Mouse (Mus musculus) neural tube, embryonic 12.5 days (tissue): ENCODE results near the gene Gps1. TPM values are rescaled to one million over a fixed set of nuclear protein-coding genes. Genes with fewer than 3 reads are reported as not detected.
A peak's percentile ranks its signal among the peaks of the same experiment; 100 is the strongest.
"Not testable (repeated sequence)": the region's sequence is repeated elsewhere in the genome, so short reads cannot be mapped to it uniquely, and the experiment has no call there.

ENCODE experiments used
- ATAC-seq: fragments of 200-750 bp; cut with Nextera tagmentation; 2 replicates; pipeline ENCODE4 v1.8.0; 2017; ENCODE audit warnings: low read depth, mild to moderate bottlenecking, moderate TSS enrichment, moderate library complexity; ENCODE audit not compliant: low FRiP score
- H3K27ac ChIP-seq: fragments of 300-500 bp; sonication (generic); 2 replicates; pipeline ENCODE4 v1.5.1; 2016
- H3K27me3 ChIP-seq: fragments of 300-500 bp; sonication (generic); replicated peaks from 2 replicates; pipeline ENCODE4 v1.6.1; 2016; ENCODE audit warnings: mild to moderate bottlenecking
- H3K36me3 ChIP-seq: fragments of 300-500 bp; sonication (generic); 2 replicates; pipeline ENCODE4 v1.6.1; 2016; ENCODE audit warnings: mild to moderate bottlenecking
- H3K4me1 ChIP-seq: fragments of 300-500 bp; sonication (generic); 2 replicates; pipeline ENCODE4 v1.6.1; 2016
- H3K4me2 ChIP-seq: fragments of 300-500 bp; sonication (generic); replicated peaks from 2 replicates; pipeline ENCODE4 v1.6.1; 2016; ENCODE audit warnings: mild to moderate bottlenecking
- H3K4me3 ChIP-seq: fragments of 300-500 bp; sonication (generic); 2 replicates; pipeline ENCODE4 v1.5.1; 2016
- H3K9ac ChIP-seq: fragments of 300-500 bp; sonication (generic); 2 replicates; pipeline ENCODE4 v1.6.1; 2016; ENCODE audit warnings: mild to moderate bottlenecking
- H3K9me3 ChIP-seq: fragments of 300-500 bp; sonication (generic); 2 replicates; pipeline ENCODE4 v1.6.1; 2016; ENCODE audit warnings: mild to moderate bottlenecking
- WGBS: fragments of 180-500 bp; shearing (Covaris S2); methylation state at CpG from one replicate; pipeline ENCODE4 v1.1.7; 2016; 5-methylcytosine and 5-hydroxymethylcytosine counted together
- polyA plus RNA-seq: library from polyadenylated mRNA; unstranded; fragments of >200 nt; fragmentation: Nextera tagmentation; extraction: Ambion mirVana; gene quantifications from 2 replicates; pipeline ENCODE4 v1.2.1, GENCODE M21; 2016

The Gps1 gene
- polyA plus RNA-seq, 1 experiment from 2014 or later, result 258 TPM

DNA sequence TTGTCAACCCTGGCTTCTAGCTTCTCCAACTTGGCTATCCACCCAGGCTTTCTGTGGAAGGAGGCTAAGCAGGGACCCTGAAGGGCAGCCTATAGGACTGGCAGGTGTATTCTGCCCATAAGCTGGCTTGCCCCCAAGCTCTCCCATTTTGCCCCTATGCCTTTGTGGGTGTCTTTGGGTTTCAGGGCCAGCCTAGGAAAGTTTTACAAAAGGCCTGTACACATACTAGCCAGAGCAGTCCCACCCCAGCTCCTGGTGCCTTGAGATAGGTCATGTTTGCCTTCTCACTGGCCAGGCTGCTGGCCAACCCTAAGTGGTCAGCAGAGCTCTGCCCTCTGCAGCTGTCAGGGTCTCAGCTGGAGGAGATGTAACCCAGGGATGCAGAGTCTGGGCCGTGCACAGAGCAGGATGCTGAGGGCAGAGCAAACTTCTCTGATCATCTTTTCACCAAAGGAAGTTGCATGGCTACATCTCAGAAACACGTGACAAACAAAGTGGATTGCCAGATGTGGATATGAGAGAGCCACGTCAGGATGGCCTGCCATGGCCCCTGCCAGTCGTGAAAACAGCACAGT is 41.3 kb downstream of the Gps1 start:
- H3K4me1 ChIP-seq, result peaks cover 39% of the 10 kb centered on the region

DNA sequence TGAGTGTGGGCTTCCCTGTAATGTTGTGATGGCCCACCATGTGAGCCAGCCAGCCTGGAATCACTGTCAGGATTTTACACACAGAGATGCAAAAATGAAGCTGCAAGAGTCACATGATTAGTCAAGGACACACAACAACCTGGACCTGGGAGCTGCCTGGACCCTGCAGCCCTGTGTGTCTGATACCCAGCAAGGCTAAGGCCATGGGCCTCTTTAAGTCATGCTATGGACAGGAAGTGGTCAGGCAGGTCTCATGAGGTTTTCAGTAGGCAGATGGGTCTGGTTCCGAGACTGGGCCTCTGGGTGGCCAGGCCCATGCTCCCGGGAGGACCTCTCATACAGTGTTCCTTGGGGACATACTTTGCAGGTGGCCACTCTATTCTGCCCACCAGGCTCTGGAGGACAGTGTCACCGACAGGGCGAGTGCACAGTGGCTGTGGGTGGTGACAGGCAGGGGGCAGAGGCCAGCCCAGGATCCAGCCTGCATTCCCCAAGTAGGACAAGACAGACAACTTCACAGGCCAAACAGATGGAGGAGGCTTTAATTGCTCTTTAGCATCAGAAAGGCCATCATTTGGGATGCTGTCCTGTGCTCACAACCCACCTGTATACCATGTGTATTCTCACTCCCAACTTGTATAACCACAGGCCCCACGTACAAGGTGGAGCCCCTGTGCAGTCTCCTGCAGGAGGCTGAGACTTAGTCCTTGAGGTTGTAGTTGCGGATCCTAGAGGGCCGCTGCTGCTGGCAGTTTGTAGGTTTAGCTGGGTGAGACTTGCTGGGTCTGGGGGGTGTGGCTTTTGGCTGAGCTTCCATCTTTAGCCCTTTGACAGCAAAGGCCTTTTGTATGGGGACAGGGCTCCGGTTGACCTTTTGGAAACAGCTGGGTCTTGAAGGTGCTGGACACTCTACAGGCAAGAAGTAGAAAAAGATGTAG is 42.2 kb downstream of the Gps1 start:
- Histone ChIP-seq H3K27me3 (no peaks in the 10 kb centered on the region), H3K9ac (no peak overlapping the region), H3K4me2 (no peak overlapping the region), H3K4me1 (peaks cover 31% of the 10 kb centered on the region), H3K36me3 (peaks cover 10% of the 10 kb centered on the region), H3K4me3 (no peak overlapping the region), H3K27ac (peak overlapping the region; percentile 98), H3K9me3 (no peaks in the 10 kb centered on the region)
- 81% methylated on average over 8 of the region's 8 CpGs for WGBS
- ATAC-seq, result no peak

More for the DNA sequence above, 41.3 kb downstream of the Gps1 start:
- Histone ChIP-seq H3K27ac (peak overlapping the region; percentile 98), H3K4me3 (peak overlapping the region; percentile 86), H3K4me2 (peak overlapping the region; percentile 97), H3K27me3 (no peaks in the 10 kb centered on the region), H3K36me3 (peaks cover 19% of the 10 kb centered on the region), H3K9me3 (no peaks in the 10 kb centered on the region), H3K9ac (peak overlapping the region; percentile 93)
- ATAC-seq, result no peak
- 50% methylated on average over 4 of the region's 4 CpGs for whole genome bisulfite sequencing

DNA sequence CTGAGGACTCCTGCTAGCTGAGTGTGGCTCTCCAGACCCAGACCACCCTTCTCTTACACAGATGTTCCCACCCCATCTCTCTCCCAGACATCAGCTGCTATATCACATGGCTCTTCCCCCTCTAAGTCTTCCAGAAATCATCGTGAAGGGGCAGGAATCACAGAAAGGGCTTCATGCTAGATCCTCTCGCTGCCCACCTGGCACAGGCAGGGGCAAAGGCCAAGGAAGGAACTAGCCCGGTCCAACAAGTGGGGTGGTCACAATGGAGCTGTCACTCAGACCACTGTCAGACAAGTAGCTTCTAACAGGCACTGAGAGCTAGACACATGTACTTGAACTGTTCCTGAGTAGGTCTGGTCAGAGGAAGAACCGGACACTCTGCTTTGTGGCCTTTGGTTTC is 44.3 kb downstream of the Gps1 start:
- H3K27me3 ChIP-seq, result no peaks in the 10 kb centered on the region
- no peak for ATAC-seq
- H3K27ac ChIP-seq, result no peak overlapping the region
- no peaks in the 10 kb centered on the region for H3K9me3 ChIP-seq
- H3K4me2 ChIP-seq, result no peak overlapping the region
- peaks cover 14% of the 10 kb centered on the region for H3K4me1 ChIP-seq
- no peak overlapping the region for H3K4me3 ChIP-seq
- 83% methylated on average over 4 of the region's 4 CpGs for WGBS
- H3K9ac ChIP-seq, result no peak overlapping the region
- H3K36me3 ChIP-seq, result no peaks in the 10 kb centered on the region; the same call in 1 of the 2 replicates

DNA sequence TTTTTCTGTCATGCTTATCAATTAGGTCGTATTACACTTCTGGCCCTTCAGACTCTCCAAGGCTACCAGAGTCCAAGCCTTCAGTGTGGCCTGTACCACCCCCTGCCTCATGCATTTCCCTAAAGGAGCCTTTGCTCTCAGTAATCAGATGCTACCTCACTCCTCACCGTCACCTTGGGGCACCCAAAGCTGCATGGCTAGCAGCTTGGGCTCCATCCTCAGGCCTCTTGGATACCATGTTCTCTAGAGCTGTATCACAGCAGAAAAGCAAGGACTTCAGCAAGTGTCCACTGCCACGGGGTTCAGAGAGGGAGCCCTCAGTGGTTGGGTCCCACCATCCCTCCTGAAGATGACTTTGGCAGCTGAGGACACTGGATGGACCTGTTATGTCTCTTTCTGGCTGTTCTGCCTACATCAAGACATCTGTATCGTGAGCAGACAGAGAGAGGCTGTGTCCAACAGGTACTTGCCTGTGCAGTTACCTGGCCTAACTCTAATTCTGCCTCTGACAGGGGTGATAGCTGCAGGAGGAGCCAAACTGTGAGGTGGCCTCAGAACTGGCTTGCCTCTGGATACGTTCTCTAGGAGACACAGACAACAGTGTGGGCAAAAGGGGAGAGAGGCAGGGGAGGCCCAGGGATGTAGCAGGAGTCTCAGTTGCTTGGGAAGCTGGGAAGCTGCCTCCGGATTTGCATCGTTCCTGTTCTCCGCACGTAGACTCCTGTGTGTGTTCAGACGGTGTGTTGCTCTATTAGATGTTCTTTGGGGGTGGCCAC is 45.9 kb downstream of the Gps1 start:
- H3K27me3 ChIP-seq, result no peaks in the 10 kb centered on the region
- H3K36me3 ChIP-seq, result no peaks in the 10 kb centered on the region; the same call in 1 of the 2 replicates
- H3K4me1 ChIP-seq, result peaks cover 24% of the 10 kb centered on the region
- H3K9ac ChIP-seq, result no peak overlapping the region
- ATAC-seq, result no peak
- WGBS, result 90% methylated on average over 10 of the region's 10 CpGs
- no peak overlapping the region for H3K27ac ChIP-seq
- no peak overlapping the region for H3K4me2 ChIP-seq
- no peak overlapping the region for H3K4me3 ChIP-seq
- no peaks in the 10 kb centered on the region for H3K9me3 ChIP-seq

DNA sequence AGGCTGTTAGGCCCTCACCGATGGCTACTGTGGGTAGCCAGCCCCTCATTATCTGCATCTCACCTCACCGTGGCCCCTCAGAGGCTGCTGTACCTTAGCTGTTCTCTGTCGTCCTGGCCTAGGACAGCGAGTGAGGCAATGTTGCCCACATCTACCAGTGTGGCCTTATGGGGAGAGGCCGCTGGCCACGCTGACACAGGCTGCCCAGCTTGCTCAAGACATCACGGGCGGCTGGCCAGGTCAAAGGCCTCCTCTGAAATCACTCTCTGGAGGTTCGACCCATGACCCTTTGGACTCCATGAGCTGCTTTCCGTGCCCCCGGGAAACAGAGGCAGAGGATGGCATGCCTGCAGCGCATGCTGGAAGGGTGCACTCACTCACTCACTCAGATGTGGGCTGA is 46.6 kb downstream of the Gps1 start:
- Histone ChIP-seq H3K4me3 (no peak overlapping the region), H3K9me3 (no peaks in the 10 kb centered on the region), H3K4me2 (no peak overlapping the region), H3K36me3 (no peaks in the 10 kb centered on the region; the same call in 1 of the 2 replicates), H3K27me3 (no peaks in the 10 kb centered on the region), H3K27ac (no peak overlapping the region), H3K4me1 (peaks cover 17% of the 10 kb centered on the region), H3K9ac (no peak overlapping the region)
- 82% methylated on average over 12 of the region's 12 CpGs for WGBS
- no peak for ATAC-seq

DNA sequence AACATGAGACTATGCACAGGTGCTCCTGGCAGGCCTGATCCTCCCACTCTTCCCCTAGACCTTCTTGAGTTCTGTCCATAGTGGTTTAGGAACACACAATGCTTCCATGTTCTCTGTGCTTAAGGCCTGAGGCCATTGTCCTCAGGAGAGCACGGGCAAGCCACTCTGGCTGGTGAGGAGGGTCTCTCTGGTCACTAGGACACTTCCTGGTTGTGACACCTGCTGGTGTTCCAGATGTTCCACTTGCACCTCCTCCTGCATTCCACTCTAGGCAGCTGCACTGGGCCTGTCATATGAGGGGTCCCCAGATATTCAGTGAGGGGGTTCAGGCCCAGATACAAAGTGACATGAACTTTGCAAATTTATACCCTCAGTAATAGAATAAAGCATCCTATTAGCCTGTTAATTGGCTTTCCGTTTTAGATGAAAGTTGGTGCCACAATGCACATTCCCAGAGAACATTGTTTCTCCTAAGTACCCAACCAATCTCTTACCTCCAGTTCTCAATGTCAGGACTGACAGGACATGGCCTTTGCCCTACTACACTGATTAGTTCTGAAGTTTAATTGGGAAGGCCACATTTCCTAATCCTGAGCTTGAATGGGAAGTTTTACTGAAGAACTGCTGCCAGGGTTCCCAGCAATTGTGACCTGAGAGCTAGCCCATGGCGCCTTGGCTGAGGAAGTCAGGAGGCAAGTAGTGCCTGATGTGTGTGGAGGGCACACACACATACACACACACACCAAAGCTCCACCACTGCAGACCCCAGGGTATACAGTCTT is 47.8 kb downstream of the Gps1 start:
- Histone ChIP-seq H3K27me3 (no peaks in the 10 kb centered on the region), H3K9ac (no peak overlapping the region; the same call in 1 of the 2 replicates), H3K4me2 (no peak overlapping the region), H3K36me3 (no peaks in the 10 kb centered on the region), H3K4me1 (peaks cover 13% of the 10 kb centered on the region; the same call in 1 of the 2 replicates), H3K9me3 (no peaks in the 10 kb centered on the region), H3K4me3 (no peak overlapping the region), H3K27ac (no peak overlapping the region)
- WGBS, result 80% methylated on average over 3 of the region's 3 CpGs
- ATAC-seq, result no peak

DNA sequence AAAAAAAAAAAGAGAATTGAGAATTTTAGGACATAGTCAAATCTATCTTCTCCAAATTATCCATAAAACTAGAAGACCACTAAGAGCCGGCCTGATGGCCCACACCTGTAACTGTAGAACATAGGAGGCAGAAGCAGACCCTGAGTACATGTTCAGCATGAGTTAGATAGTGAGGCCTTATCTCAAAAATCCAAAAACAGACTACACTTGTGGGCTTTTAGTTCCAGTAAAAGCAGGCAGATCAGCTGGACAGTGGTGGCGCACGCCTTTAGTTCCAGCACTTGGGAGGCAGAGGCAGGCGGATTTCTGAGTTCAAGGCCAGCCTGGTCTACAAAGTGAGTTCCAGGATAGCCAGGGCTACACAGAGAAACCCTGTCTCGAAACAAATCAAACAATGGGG is 48.9 kb downstream of the Gps1 start:
- not testable (repeated sequence) for ATAC-seq, H3K4me2 ChIP-seq, H3K27me3 ChIP-seq, H3K4me3 ChIP-seq, H3K36me3 ChIP-seq, H3K9ac ChIP-seq, H3K27ac ChIP-seq, H3K9me3 ChIP-seq
- H3K4me1 ChIP-seq, result peaks cover 13% of the 10 kb centered on the region; the same call in 1 of the 2 replicates
- WGBS, result 94% methylated on average over 5 of the region's 5 CpGs

DNA sequence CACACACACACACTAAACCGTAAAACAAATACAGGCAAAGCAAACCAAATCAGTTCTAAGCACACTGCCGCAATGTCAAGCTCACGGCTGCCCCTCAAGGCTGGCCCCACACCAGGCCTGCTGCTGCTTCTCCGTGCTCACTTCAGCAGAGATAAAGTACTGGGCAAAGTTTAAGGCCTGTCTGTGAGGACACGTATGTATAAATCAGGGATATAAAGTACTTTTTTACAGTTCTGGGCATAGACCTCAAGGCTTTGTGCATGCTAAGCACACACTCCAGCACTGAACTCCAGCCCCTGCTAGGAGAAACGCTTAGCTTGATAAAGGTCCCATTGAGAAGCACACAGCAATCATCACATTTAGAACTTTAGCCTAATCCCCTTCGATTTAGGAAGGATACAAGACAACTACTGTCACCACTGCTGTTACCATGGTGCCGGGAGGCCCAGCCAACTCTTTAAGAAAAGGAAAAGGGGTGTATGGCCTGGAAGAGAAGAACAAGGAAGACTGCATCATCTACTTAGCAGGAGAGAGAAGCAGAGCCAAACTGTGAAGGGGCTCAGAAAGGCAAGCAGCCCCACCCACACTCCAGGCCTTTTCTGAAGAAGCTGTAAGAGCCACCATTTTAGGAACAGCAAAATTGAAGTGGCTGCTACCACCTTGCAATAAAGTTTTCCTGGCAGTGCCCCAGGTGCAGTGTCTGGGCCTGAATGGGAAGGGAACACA is 49.6 kb downstream of the Gps1 start:
- H3K9ac ChIP-seq, result no peak overlapping the region
- ATAC-seq, result peak; percentile 56; the same call in 1 of the 2 replicates
- no peak overlapping the region for H3K4me2 ChIP-seq
- peaks cover 13% of the 10 kb centered on the region; the same call in 1 of the 2 replicates for H3K4me1 ChIP-seq
- no peaks in the 10 kb centered on the region for H3K36me3 ChIP-seq
- no peaks in the 10 kb centered on the region for H3K27me3 ChIP-seq
- 0 out of 2 replicates have a peak overlapping the region, but pooled peaks have one; percentile 12 for H3K27ac ChIP-seq
- WGBS, result 57% methylated on average over 8 of the region's 8 CpGs
- no peaks in the 10 kb centered on the region for H3K9me3 ChIP-seq
- H3K4me3 ChIP-seq, result no peak overlapping the region

Other genes starting within 250 kb of the Gps1 start
- 234 and 239 TPM in 2 replicates for gene Mcrip1, start 234.5 kb upstream of the Gps1 start, polyA plus RNA-seq
- not detected in 2 replicates for gene Ppp1r27, start 233.1 kb upstream of the Gps1 start, polyA plus RNA-seq
- gene P4hb, start 211.0 kb upstream of the Gps1 start, polyA plus RNA-seq, result 425 and 451 TPM in 2 replicates
- 582 and 606 TPM in 2 replicates for gene Arhgdia, start 202.6 kb upstream of the Gps1 start, polyA plus RNA-seq
- gene Alyref, start 185.9 kb upstream of the Gps1 start, polyA plus RNA-seq, result 509 and 592 TPM in 2 replicates
- 162 and 172 TPM in 2 replicates for gene Anapc11, start 185.9 kb upstream of the Gps1 start, polyA plus RNA-seq
- 0.80 and 0.83 TPM in 2 replicates for gene Npb, start 175.8 kb upstream of the Gps1 start, polyA plus RNA-seq
- 151 and 155 TPM in 2 replicates for gene Pcyt2, start 166.3 kb upstream of the Gps1 start, polyA plus RNA-seq
- gene Sirt7, start 159.0 kb upstream of the Gps1 start, polyA plus RNA-seq, result 46.8 and 56.5 TPM in 2 replicates
- 39.7 and 40.4 TPM in 2 replicates for gene Mafg, start 150.7 kb upstream of the Gps1 start, polyA plus RNA-seq
- gene Pycr1, start 140.5 kb upstream of the Gps1 start, polyA plus RNA-seq, result 27.2 and 27.8 TPM in 2 replicates
- 0.81 and 1.1 TPM in 2 replicates for gene Myadml2, start 136.1 kb upstream of the Gps1 start, polyA plus RNA-seq
- gene Notum, start 123.1 kb upstream of the Gps1 start, polyA plus RNA-seq, result 3.1 and 3.4 TPM in 2 replicates
- gene Aspscr1, start 111.3 kb upstream of the Gps1 start, polyA plus RNA-seq, result 139 and 155 TPM in 2 replicates
- 108 and 114 TPM in 2 replicates for gene Cenpx, start 70.5 kb upstream of the Gps1 start, polyA plus RNA-seq
- 70.9 and 72.6 TPM in 2 replicates for gene Lrrc45, start 70.3 kb upstream of the Gps1 start, polyA plus RNA-seq
- 118 and 119 TPM in 2 replicates for gene Rac3, start 62.8 kb upstream of the Gps1 start, polyA plus RNA-seq
- 12.3 and 16.7 TPM in 2 replicates for gene Dcxr, start 57.0 kb upstream of the Gps1 start, polyA plus RNA-seq
- gene Cbr2, start 52.2 kb upstream of the Gps1 start, polyA plus RNA-seq, result 0.95 and 1.6 TPM in 2 replicates
- 3.6 TPM in 2 replicates for gene Hmga1b, start 21.5 kb upstream of the Gps1 start, polyA plus RNA-seq
- gene Rfng, start 65 bp upstream of the Gps1 start, polyA plus RNA-seq, result 77.2 and 81.3 TPM in 2 replicates
- 63.5 and 65.5 TPM in 2 replicates for gene Dus1l, start 12.1 kb downstream of the Gps1 start, polyA plus RNA-seq
- 87.6 and 102 TPM in 2 replicates for gene Fasn, start 40.3 kb downstream of the Gps1 start, polyA plus RNA-seq
- 4.7 and 5.6 TPM in 2 replicates for gene Ccdc57, start 148.6 kb downstream of the Gps1 start, polyA plus RNA-seq
- gene Slc16a3, start 164.2 kb downstream of the Gps1 start, polyA plus RNA-seq, result 31.8 and 38.4 TPM in 2 replicates
- 157 TPM in 2 replicates for gene Csnk1d, start 207.1 kb downstream of the Gps1 start, polyA plus RNA-seq